Mouse (Mus musculus) thymus, adult 2 months (tissue): ENCODE results near the gene Amh.

ENCODE experiments used
- CTCF ChIP-seq: fragments of 200-500 bp; IDR thresholded peaks from 2 replicates; pipeline ENCODE4 v1.5.1; 2012; ENCODE audit warnings: mild to moderate bottlenecking, control low read depth, low read length, moderate library complexity, borderline replicate concordance; ENCODE audit not compliant: control insufficient read depth, poor library complexity, insufficient read depth; ENCODE audit errors: extremely low read depth
- POLR2A ChIP-seq: fragments of 200-500 bp; IDR thresholded peaks from 2 replicates; pipeline ENCODE4 v1.6.1; 2012; ENCODE audit warnings: mild to moderate bottlenecking, low read length, control low read depth, moderate library complexity; ENCODE audit not compliant: control insufficient read depth, poor library complexity, insufficient read depth; ENCODE audit errors: extremely low read depth

DNA sequence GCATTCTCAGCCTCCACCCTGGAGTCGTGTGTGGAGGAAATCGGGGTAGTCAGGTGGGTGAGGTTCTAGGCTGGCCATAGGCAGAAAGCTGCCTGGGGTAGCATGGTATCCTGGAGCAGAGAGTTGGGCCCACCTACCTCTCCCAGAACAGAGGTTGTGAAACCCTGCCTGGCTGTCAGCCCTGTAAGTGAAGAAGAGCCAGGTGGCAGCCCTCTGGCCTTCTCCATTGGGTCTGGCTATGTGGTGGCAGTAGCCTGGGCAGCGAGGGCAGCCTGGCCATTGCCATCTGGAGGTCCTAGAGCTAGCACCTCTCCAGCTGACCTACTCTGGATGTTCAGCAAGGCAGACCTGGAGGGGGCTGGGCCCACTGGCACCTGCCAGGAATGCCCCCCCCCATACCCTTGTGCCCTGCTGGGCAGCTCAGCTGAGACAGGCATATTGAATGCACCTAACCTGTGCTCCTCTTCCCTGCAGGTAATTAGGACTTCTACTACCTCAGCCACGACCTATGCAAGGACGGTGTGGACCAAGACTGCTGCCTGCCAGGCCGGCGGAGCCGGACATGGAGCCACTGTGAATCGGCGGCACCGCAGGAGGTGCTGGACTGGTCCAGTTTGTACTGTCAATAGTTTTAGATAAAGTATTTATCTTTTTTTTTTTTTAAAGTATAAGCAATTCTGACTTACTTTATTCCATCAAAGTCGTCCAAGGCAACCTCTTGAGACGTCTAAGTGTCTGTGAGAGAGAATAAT, 11.8 kb upstream of the Amh start:
- TF ChIP-seq POLR2A (no peak), CTCF (no peak)
